In genomic region chr6:37037115-37037908, GRCm38 (mm10) we compare ENCODE assay signal across 8 mouse cellular contexts.
DNase-seq lines count a peak whose midpoint lies in the region; ATAC-seq lines count a peak whose summit lies in the region.

No protein-coding gene starts in this region.

- intact Hi-C loops in heart, postnatal 10 days (cut with DNase I) = loop anchor here (2.0 to 10.0 kb wide), 3 partner anchors 65 to 223 kb away; partner anchors contain the start of gene Ptn

- H3K4me3 ChIP-seq in midbrain, embryonic 16.5 days (ENCODE audit: low read depth, low read length) = no peak overlapping the region

- H3K27ac ChIP-seq in midbrain, embryonic 16.5 days (ENCODE audit: low read length) = no peak overlapping the region

- no peaks in the 10 kb centered on the region for H3K27me3 ChIP-seq in midbrain, embryonic 16.5 days (ENCODE audit: control insufficient read depth, insufficient read depth, low read depth, low read length)

- no peak overlapping the region for H3K9ac ChIP-seq in midbrain, embryonic 16.5 days (ENCODE audit: low read depth, low read length)

- peak; percentile 30 for DNase-seq in adrenal gland, postnatal 14 days
- DNase-seq in adrenal gland, adult 8-10 months = no peak
- DNase-seq in urinary bladder, postnatal 14 days (ENCODE audit: low spot score) = peak; percentile 33
- no peak for DNase-seq in urinary bladder, postnatal 25 days (ENCODE audit: low spot score)
- DNase-seq in heart, postnatal 10 days = peak; percentile 53 to 67
- peak; percentile 13 to 59 for DNase-seq in kidney, postnatal 36 days
- DNase-seq in ovary, postnatal 14 days (ENCODE audit: low spot score) = no peak

- ATAC-seq in midbrain, embryonic 16.5 days = peak; percentile 70

- no peaks in the 10 kb centered on the region for H3K9me3 ChIP-seq in midbrain, embryonic 16.5 days (replicated peaks; ENCODE audit: control insufficient read depth, low read length, poor library complexity, severe bottlenecking)

- no peak overlapping the region for H3K4me2 ChIP-seq in midbrain, embryonic 16.5 days (ENCODE audit: low read length)

- peaks cover 22% of the 10 kb centered on the region; the same call in 1 of the 2 replicates for H3K4me1 ChIP-seq in midbrain, embryonic 16.5 days (ENCODE audit: control insufficient read depth, insufficient read depth, low read length)

- 41% methylated on average over 11 of the region's 11 CpGs for WGBS in midbrain, embryonic 16.5 days

- H3K36me3 ChIP-seq in midbrain, embryonic 16.5 days (ENCODE audit: control insufficient read depth, insufficient read depth, low read length) = no peaks in the 10 kb centered on the region; the same call in 1 of the 2 replicates

Comparison
In these comparisons a context has a peak if more than half of its experiments do, and no peak if none do; other contexts are left out.
1. DNase-seq: peak in adrenal gland, postnatal 14 days (single experiment), urinary bladder, postnatal 14 days (single experiment), heart, postnatal 10 days (2 of 2) and kidney, postnatal 36 days (2 of 2); none in adrenal gland, adult 8-10 months (single experiment), urinary bladder, postnatal 25 days (single experiment) and ovary, postnatal 14 days (single experiment).